Mouse (Mus musculus): ENCODE measurements at regions not wholly inside any gene's neighbourhood (a gene's known extent, or its start where the extent isn't known, plus 50 kb on each side); places are given as distances from the start of the nearest gene placed in this dataset.

DNA sequence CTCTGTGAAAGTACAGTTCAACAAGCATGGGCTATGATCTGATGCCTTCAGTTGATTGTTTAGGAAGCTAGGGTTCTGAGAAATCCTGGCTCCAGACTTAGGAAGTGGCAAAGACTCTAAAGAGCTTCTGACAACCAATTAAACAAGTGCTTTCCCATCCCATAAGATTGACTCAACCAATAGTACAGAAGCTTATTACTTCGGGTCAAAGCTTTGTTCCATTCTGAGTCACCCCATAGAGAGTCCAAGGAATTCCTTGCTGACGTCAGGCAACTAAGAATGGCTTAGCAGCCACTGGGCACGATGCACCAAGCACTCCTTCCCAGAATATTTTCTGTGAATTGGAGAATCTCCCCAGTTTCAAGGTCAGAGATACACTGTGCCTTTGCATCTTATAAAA is 59.0 kb upstream of the Ntm start:
- DNase-seq (ENCODE audit: low spot score) (no peak), ATAC-seq (ENCODE audit: low FRiP score) (no peak)
- Histone ChIP-seq H3K9ac (ENCODE audit: low read depth, low read length) (no peak overlapping the region), H3K9me3 (ENCODE audit: control insufficient read depth, low read length) (no peaks in the 10 kb centered on the region), H3K27ac (ENCODE audit: low read depth, low read length) (no peak overlapping the region), H3K36me3 (ENCODE audit: control insufficient read depth, insufficient read depth, low read length) (no peaks in the 10 kb centered on the region), H3K4me1 (replicated peaks; ENCODE audit: control insufficient read depth, insufficient read depth, low read length) (no peaks in the 10 kb centered on the region), H3K4me3 (ENCODE audit: low read depth, low read length) (no peak overlapping the region), H3K27me3 (ENCODE audit: control insufficient read depth, insufficient read depth, low read length) (no peaks in the 10 kb centered on the region), H3K4me2 (replicated peaks; ENCODE audit: low read depth, low read length) (no peak overlapping the region)
- 78% methylated on average over 3 of the region's 3 CpGs for WGBS

DNA sequence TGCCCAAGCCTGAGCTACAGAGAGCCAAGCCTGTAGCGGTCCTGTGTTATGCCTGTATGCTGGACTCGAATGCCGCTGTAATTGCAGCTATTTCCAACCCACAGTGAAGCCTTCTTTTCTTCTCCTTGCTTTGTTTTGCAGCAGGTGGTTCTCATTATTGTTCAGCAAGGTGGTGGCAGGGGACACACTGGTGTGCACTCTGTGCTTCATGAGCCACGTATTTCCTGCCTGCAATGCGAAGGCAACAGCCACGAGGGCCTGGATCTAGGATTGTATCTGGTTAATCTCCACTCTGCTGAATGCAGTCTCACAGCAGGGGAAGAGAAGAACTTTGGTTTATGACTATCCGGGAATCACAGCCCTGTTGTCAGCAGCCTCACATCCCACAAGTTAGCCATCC is 62.3 kb upstream of the Ntm start:
- no peaks in the 10 kb centered on the region for H3K4me1 ChIP-seq (replicated peaks; ENCODE audit: control insufficient read depth, insufficient read depth, low read length)
- H3K4me2 ChIP-seq (replicated peaks; ENCODE audit: low read depth, low read length), result no peak overlapping the region
- no peaks in the 10 kb centered on the region for H3K27me3 ChIP-seq (ENCODE audit: control insufficient read depth, insufficient read depth, low read length)
- DNase-seq (ENCODE audit: low spot score), result peak; percentile 7
- H3K4me3 ChIP-seq (ENCODE audit: low read depth, low read length), result no peak overlapping the region
- H3K9me3 ChIP-seq (ENCODE audit: control insufficient read depth, low read length), result no peaks in the 10 kb centered on the region
- H3K9ac ChIP-seq (ENCODE audit: low read depth, low read length), result no peak overlapping the region
- ATAC-seq (ENCODE audit: low FRiP score), result no peak
- no peak overlapping the region for H3K27ac ChIP-seq (ENCODE audit: low read depth, low read length)
- 59% methylated on average over 7 of the region's 7 CpGs for WGBS
- no peaks in the 10 kb centered on the region for H3K36me3 ChIP-seq (ENCODE audit: control insufficient read depth, insufficient read depth, low read length)

DNA sequence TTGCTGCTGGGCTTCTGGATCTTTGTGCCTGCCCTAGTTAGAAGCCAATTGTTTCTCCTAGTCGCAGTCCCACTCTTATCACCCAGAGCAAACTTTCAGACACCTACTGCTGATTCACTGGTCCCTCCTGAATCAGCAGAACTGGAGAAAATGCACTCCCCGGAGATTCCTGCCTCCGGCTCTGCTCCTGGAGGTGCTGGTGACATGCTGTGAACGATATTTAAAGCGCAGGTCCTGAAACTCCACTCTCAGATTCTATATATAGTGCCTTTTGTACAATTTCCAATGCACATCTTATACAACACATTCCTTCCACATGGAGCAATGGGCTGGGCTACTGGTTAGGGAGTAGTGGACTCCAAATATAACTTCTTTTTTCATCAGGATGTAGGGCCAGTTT is 64.0 kb upstream of the Ntm start:
- H3K4me3 ChIP-seq (ENCODE audit: low read depth, low read length), result no peak overlapping the region
- H3K9ac ChIP-seq (ENCODE audit: low read depth, low read length), result no peak overlapping the region
- 81% methylated on average over 5 of the region's 5 CpGs for whole genome bisulfite sequencing

GRCm38 (mm10) chr9:30040396-30040795 is 77.5 kb upstream of the Ntm start:
- H3K36me3 ChIP-seq (ENCODE audit: control insufficient read depth, insufficient read depth, low read length), result no peaks in the 10 kb centered on the region
- no peak overlapping the region for H3K9ac ChIP-seq (ENCODE audit: low read depth, low read length)
- H3K27ac ChIP-seq (ENCODE audit: low read depth, low read length), result no peak overlapping the region
- H3K9me3 ChIP-seq (ENCODE audit: control insufficient read depth, low read length), result no peaks in the 10 kb centered on the region
- no peaks in the 10 kb centered on the region for H3K4me1 ChIP-seq (replicated peaks; ENCODE audit: control insufficient read depth, insufficient read depth, low read length)
- no peaks in the 10 kb centered on the region for H3K27me3 ChIP-seq (ENCODE audit: control insufficient read depth, insufficient read depth, low read length)
- WGBS, result 21% methylated on average over 4 of the region's 4 CpGs
- H3K4me2 ChIP-seq (replicated peaks; ENCODE audit: low read depth, low read length), result no peak overlapping the region
- DNase-seq (ENCODE audit: low spot score) (no peak), ATAC-seq (ENCODE audit: low FRiP score) (peak; percentile 59; the same call in 1 of the 2 replicates)
- no peak overlapping the region for H3K4me3 ChIP-seq (ENCODE audit: low read depth, low read length)

More for the DNA sequence above, 64.0 kb upstream of the Ntm start:
- H3K36me3 ChIP-seq (ENCODE audit: control insufficient read depth, insufficient read depth, low read length), result no peaks in the 10 kb centered on the region
- H3K27me3 ChIP-seq (ENCODE audit: control insufficient read depth, insufficient read depth, low read length), result no peaks in the 10 kb centered on the region
- no peak overlapping the region for H3K4me2 ChIP-seq (replicated peaks; ENCODE audit: low read depth, low read length)
- H3K27ac ChIP-seq (ENCODE audit: low read depth, low read length), result no peak overlapping the region
- ATAC-seq (ENCODE audit: low FRiP score) (no peak), DNase-seq (ENCODE audit: low spot score) (no peak)
- no peaks in the 10 kb centered on the region for H3K9me3 ChIP-seq (ENCODE audit: control insufficient read depth, low read length)
- H3K4me1 ChIP-seq (replicated peaks; ENCODE audit: control insufficient read depth, insufficient read depth, low read length), result no peaks in the 10 kb centered on the region

DNA sequence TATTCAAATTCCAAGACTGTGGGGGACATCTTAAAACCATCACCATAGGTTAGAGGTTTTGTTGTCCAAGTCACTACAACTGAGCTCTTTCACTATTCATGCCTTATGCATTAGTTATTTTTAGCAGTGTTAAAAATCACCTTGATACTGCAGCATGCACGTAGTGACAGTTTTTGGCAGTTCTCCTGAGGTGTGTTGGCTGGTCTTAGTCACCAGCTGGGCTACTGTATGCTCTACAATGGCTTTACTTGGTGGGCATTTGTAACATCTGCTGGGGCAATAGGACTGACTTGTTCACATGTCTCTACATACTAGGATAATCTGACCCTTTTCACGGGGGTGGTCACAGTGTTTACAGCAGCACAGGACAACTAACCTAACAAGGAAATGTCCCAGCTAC is 101.6 kb upstream of the Ntm start:
- no peak for ATAC-seq (ENCODE audit: low FRiP score)
- no peak overlapping the region for H3K9ac ChIP-seq (ENCODE audit: low read depth, low read length)
- H3K4me1 ChIP-seq (replicated peaks; ENCODE audit: control insufficient read depth, insufficient read depth, low read length), result peaks cover 2% of the 10 kb centered on the region; the same call in 1 of the 2 replicates
- H3K27ac ChIP-seq (ENCODE audit: low read depth, low read length), result no peak overlapping the region
- no peak overlapping the region for H3K4me2 ChIP-seq (replicated peaks; ENCODE audit: low read depth, low read length)
- 94% methylated on average over 2 of the region's 2 CpGs for WGBS
- H3K27me3 ChIP-seq (ENCODE audit: control insufficient read depth, insufficient read depth, low read length), result no peaks in the 10 kb centered on the region
- no peaks in the 10 kb centered on the region for H3K9me3 ChIP-seq (ENCODE audit: control insufficient read depth, low read length)
- no peaks in the 10 kb centered on the region for H3K36me3 ChIP-seq (ENCODE audit: control insufficient read depth, insufficient read depth, low read length)
- no peak overlapping the region for H3K4me3 ChIP-seq (ENCODE audit: low read depth, low read length)
- DNase-seq (ENCODE audit: low spot score), result no peak

- Histone ChIP-seq H3K9ac (ENCODE audit: low read depth, low read length) (no peak overlapping the region), H3K4me1 (replicated peaks; ENCODE audit: control insufficient read depth, insufficient read depth, low read length) (peaks cover 2% of the 10 kb centered on the region; the same call in 1 of the 2 replicates), H3K27me3 (ENCODE audit: control insufficient read depth, insufficient read depth, low read length) (no peaks in the 10 kb centered on the region), H3K36me3 (ENCODE audit: control insufficient read depth, insufficient read depth, low read length) (no peaks in the 10 kb centered on the region), H3K4me2 (replicated peaks; ENCODE audit: low read depth, low read length) (no peak overlapping the region), H3K27ac (ENCODE audit: low read depth, low read length) (no peak overlapping the region), H3K9me3 (ENCODE audit: control insufficient read depth, low read length) (no peaks in the 10 kb centered on the region), H3K4me3 (ENCODE audit: low read depth, low read length) (no peak overlapping the region)
- no peak for DNase-seq (ENCODE audit: low spot score)
- no peak for ATAC-seq (ENCODE audit: low FRiP score)
- WGBS, result 66% methylated on average over 7 of the region's 7 CpGs
Observed at GRCm38 (mm10) chr9:30067980-30068379, 105.0 kb upstream of the Ntm start.

DNA sequence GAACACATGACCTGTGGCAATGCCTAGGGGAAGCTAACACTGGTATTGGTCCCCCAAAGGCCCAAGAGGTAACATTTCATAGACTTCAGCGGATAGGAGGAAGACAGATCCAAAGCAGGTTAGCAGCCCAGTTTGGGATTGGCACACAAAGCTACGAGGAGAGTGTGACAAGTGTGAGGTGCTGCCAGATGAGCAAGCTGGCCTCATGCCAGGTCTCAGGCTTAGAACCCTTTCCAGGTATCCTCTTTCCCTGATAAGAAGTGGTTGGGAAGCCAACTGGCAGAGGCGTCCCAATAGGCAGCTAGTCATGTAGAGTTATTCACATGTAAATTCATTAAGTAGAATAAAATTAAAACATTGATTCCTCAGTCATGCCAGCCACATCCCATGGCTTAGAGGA is 112.3 kb upstream of the Ntm start:
- no peaks in the 10 kb centered on the region for H3K36me3 ChIP-seq (ENCODE audit: control insufficient read depth, insufficient read depth, low read length)
- H3K4me3 ChIP-seq (ENCODE audit: low read depth, low read length), result no peak overlapping the region
- no peaks in the 10 kb centered on the region for H3K4me1 ChIP-seq (replicated peaks; ENCODE audit: control insufficient read depth, insufficient read depth, low read length)
- no peak for ATAC-seq (ENCODE audit: low FRiP score)
- H3K9ac ChIP-seq (ENCODE audit: low read depth, low read length), result no peak overlapping the region
- H3K9me3 ChIP-seq (ENCODE audit: control insufficient read depth, low read length), result no peaks in the 10 kb centered on the region
- H3K27ac ChIP-seq (ENCODE audit: low read depth, low read length), result no peak overlapping the region
- H3K4me2 ChIP-seq (replicated peaks; ENCODE audit: low read depth, low read length), result no peak overlapping the region
- WGBS, result 91% methylated on average over 3 of the region's 3 CpGs
- DNase-seq (ENCODE audit: low spot score), result no peak
- no peaks in the 10 kb centered on the region for H3K27me3 ChIP-seq (ENCODE audit: control insufficient read depth, insufficient read depth, low read length)

- 90% methylated on average over 6 of the region's 6 CpGs for WGBS
- no peak for ATAC-seq (ENCODE audit: low FRiP score)
- H3K9ac ChIP-seq (ENCODE audit: low read depth, low read length), result no peak overlapping the region
Observed at GRCm38 (mm10) chr9:30076006-30076405, 113.1 kb upstream of the Ntm start.

GRCm38 (mm10) chr9:30076482-30076881 is 113.5 kb upstream of the Ntm start:
- Histone ChIP-seq H3K27ac (ENCODE audit: low read depth, low read length) (no peak overlapping the region), H3K4me3 (ENCODE audit: low read depth, low read length) (no peak overlapping the region), H3K27me3 (ENCODE audit: control insufficient read depth, insufficient read depth, low read length) (no peaks in the 10 kb centered on the region), H3K36me3 (ENCODE audit: control insufficient read depth, insufficient read depth, low read length) (no peaks in the 10 kb centered on the region), H3K4me2 (replicated peaks; ENCODE audit: low read depth, low read length) (no peak overlapping the region), H3K4me1 (replicated peaks; ENCODE audit: control insufficient read depth, insufficient read depth, low read length) (no peaks in the 10 kb centered on the region), H3K9me3 (ENCODE audit: control insufficient read depth, low read length) (no peaks in the 10 kb centered on the region), H3K9ac (ENCODE audit: low read depth, low read length) (no peak overlapping the region)
- WGBS, result 29% methylated on average over 3 of the region's 3 CpGs
- DNase-seq (ENCODE audit: low spot score) (no peak), ATAC-seq (ENCODE audit: low FRiP score) (no peak)

More at GRCm38 (mm10) chr9:30076006-30076405, 113.1 kb upstream of the Ntm start:
- no peaks in the 10 kb centered on the region for H3K36me3 ChIP-seq (ENCODE audit: control insufficient read depth, insufficient read depth, low read length)
- no peak overlapping the region for H3K4me2 ChIP-seq (replicated peaks; ENCODE audit: low read depth, low read length)
- no peaks in the 10 kb centered on the region for H3K27me3 ChIP-seq (ENCODE audit: control insufficient read depth, insufficient read depth, low read length)
- H3K27ac ChIP-seq (ENCODE audit: low read depth, low read length), result no peak overlapping the region
- DNase-seq (ENCODE audit: low spot score), result no peak
- no peak overlapping the region for H3K4me3 ChIP-seq (ENCODE audit: low read depth, low read length)
- no peaks in the 10 kb centered on the region for H3K9me3 ChIP-seq (ENCODE audit: control insufficient read depth, low read length)
- no peaks in the 10 kb centered on the region for H3K4me1 ChIP-seq (replicated peaks; ENCODE audit: control insufficient read depth, insufficient read depth, low read length)

Data from hindbrain, embryonic 11.5 days (tissue).